Mouse (Mus musculus): Measurements from ENCODE around the gene Rps13. TPM values are rescaled to one million over a fixed set of nuclear protein-coding genes. Genes with fewer than 3 reads are reported as not detected.

The Rps13 gene
- total RNA-seq, 2 experiments from 2014 or later = 431 to 496 TPM

DNA sequence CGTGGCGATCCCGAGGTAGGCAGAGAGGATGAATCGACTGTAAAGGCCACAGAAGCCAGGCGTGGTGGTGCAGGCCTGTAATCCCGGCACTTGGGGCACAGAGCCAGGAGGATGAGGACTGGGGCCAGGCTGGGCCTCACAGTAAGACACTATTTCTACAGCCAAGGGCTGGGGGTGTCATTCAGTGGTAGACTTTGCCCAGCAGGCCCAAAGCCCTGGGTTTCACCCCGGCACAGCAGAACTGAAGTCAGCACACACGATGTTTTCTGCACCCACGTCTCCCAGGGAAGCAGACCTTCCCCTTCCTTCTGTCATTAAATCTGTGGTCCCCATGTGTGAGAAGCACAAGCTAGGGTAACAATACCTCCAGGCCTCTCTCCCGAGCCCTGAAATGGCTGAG, 35.6 kb downstream of the Rps13 start:
- ATAC-seq (replicated peaks; ENCODE audit: low FRiP score, poor library complexity, severe bottlenecking) = no peak

DNA sequence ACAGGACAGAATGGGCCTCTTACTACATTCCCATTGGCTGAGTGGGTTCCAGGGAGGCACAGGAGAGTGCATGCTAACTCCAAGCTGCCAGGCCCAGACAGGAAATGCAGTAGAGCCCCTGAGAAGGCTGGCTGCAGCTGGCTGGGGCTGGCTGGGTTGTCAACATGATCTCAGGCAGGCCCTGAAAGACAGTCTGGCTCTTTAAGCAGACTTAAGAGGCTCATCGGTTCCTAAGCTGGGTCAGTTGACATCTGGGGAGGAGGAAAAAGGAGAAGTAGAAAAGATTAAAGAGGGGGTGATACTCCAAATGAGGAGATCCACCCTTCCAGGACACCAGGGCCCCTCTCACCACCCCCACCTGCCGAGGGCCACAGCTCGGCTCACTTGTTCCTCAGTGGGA, 39.0 kb downstream of the Rps13 start:
- no peak for ATAC-seq (replicated peaks; ENCODE audit: low FRiP score, poor library complexity, severe bottlenecking)

GRCm38 (mm10) chr7:116292377-116292776, 41.6 kb downstream of the Rps13 start:
- ATAC-seq (replicated peaks; ENCODE audit: low FRiP score, poor library complexity, severe bottlenecking) = 0 out of 2 replicates have a peak, but pooled peaks have one; percentile 29

- ATAC-seq (replicated peaks; ENCODE audit: low FRiP score, poor library complexity, severe bottlenecking) = no peak
Measured at GRCm38 (mm10) chr7:116290559-116290958, 43.4 kb downstream of the Rps13 start.

- ATAC-seq (replicated peaks; ENCODE audit: low FRiP score, poor library complexity, severe bottlenecking) = no peak
Measured at GRCm38 (mm10) chr7:116288996-116289395, 45.0 kb downstream of the Rps13 start.

GRCm38 (mm10) chr7:116287959-116288358, 46.0 kb downstream of the Rps13 start:
- ATAC-seq (replicated peaks; ENCODE audit: low FRiP score, poor library complexity, severe bottlenecking) = no peak

DNA sequence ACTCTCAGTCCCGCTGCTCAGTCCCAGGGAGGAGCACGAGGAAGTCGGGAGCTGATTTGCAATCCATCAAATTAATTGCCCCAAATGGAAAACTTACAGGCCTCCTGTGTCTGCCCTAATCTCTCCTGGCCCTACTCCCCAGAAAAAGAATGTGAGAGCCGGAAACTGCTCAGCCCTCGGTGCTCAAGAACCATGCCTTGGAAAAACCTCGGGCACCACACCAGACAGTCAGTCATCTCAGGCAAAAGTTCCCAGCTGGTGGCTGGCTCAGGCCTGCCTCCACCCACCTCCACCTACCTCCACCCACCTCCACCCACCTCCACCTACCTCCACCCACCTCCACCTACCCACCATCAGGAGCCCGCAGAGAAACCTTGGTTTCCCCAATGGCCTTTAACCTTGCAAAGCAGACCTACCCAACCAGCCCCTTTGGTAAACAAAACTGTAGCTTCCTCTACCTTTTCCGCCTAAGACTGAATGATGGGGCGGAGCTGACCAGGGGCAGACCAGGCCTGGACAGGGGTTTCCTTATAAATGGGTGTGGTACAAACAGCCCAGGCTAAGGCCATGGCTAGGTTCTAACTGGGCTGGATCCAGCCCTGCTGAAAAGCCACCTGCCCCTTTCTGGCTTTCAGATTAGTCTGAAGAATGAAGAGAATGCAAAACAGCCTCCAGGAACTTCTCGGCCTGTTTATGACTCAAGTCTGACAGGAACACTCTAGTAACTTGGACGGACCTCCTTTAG, 47.2 kb downstream of the Rps13 start:
- ATAC-seq (replicated peaks; ENCODE audit: low FRiP score, poor library complexity, severe bottlenecking) = no peak

DNA sequence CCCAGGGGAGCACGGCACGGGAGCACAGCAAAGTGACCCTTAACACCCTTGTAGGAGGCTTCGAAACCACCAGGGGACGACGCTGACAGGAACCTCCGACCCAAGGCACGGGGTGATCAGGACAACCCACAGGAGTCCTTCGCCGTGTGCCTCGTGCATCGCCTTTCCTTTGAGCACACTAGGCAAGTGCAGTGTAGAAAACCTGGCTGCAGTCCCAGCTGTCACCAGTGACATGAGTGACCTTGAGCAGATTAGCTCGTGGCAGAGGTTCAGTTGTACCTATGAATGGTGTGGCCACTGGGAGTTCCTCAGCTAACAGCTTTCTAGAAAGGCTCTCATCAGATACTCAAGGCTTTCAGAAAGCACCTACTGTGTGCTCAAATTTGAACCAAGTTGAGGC, 47.8 kb downstream of the Rps13 start:
- ATAC-seq (replicated peaks; ENCODE audit: low FRiP score, poor library complexity, severe bottlenecking) = no peak

GRCm38 (mm10) chr7:116285216-116285615, 48.8 kb downstream of the Rps13 start:
- ATAC-seq (replicated peaks; ENCODE audit: low FRiP score, poor library complexity, severe bottlenecking) = no peak

DNA sequence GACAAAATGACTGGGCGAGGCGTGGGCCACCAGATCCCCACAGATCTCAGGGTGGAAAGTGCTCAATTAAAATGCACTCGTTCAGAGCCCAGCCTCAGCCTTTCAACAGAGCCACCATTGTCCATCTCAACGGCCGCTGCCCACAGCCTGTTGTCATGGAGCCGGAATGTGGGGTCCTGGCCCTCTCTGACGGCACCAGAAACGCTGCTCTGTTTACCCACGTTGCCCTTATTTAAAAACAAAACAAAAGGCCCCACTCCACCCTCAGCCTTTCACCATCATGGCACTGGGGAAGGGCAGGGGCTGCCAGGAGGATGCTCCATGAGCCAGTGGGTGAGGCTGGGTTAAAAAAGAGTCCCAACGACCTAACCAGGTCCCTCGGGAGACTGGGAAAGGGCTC, 51.2 kb downstream of the Rps13 start:
- ATAC-seq (replicated peaks; ENCODE audit: low FRiP score, poor library complexity, severe bottlenecking) = no peak

Other genes starting within 250 kb of the Rps13 start
- gene Gm4353, start 249.6 kb downstream of the Rps13 start, total RNA-seq (2015; ENCODE audit: low replicate concordance) = not detected in 2 replicates
- gene Gm4353, start 249.6 kb downstream of the Rps13 start, total RNA-seq (2017; ENCODE audit: low replicate concordance) = 0.77 and 1.1 TPM in 2 replicates
- gene Plekha7, start 25.8 kb downstream of the Rps13 start, total RNA-seq (2015; ENCODE audit: low replicate concordance) = 2.1 TPM in 1 of 2 replicates, not detected in the other
- 0.17 TPM in 1 of 2 replicates, not detected in the other for gene Plekha7, start 25.8 kb downstream of the Rps13 start, total RNA-seq (2017; ENCODE audit: low replicate concordance)
- 13.0 and 16.5 TPM in 2 replicates for gene Pik3c2a, start 109.3 kb upstream of the Rps13 start, total RNA-seq (2015; ENCODE audit: low replicate concordance)
- gene Pik3c2a, start 109.3 kb upstream of the Rps13 start, total RNA-seq (2017; ENCODE audit: low replicate concordance) = 5.4 and 6.1 TPM in 2 replicates
- gene Nucb2, start 170.2 kb upstream of the Rps13 start, total RNA-seq (2015; ENCODE audit: low replicate concordance) = 11.9 and 19.0 TPM in 2 replicates
- gene Nucb2, start 170.2 kb upstream of the Rps13 start, total RNA-seq (2017; ENCODE audit: low replicate concordance) = 26.5 and 28.2 TPM in 2 replicates

Data from erythroblast, adult 5-6 weeks (primary cell).